Mouse (Mus musculus): ENCODE results near the gene Rpl22.

DNA sequence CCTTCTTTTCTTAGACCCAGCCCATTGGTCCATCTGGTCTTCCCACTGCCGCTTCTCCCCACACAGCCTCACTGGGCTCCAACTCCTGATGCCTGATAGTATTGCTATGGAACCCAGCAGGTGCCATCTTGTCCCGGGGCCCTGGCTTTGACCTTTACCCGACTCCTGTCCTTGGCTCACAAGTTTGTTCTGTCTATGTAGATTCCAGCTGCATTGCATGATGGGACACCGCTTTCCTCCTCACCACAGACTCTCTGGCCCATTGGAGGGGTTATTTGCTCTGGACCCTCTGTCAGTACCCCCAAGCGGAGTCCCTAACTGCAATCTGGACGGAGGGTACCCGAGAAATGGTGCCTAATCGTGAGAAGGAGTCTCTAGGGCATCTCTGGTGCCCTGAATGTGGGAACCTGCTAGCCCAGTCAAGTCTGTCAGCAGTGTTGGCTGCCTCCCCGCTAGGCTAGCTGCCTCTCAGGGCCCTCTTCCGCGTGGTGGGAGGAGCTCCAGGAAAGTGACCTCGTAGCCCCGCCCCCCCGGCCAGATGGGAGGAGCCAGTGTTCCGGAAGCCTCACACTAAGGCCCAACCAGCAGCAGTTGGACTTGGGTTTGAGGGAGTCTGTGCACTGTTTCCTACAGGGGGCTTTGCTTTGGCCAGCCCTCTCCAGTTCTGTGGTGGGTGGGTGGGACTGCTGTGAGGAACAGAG lies 15.2 kb downstream of the Rpl22 start:
- no peak for TF ChIP-seq CTCF (IDR thresholded peaks at IDR 0.05; ENCODE audit: control insufficient read depth, insufficient read depth, insufficient read length)
- no peak for TF ChIP-seq MYOG (IDR thresholded peaks at IDR 0.05; ENCODE audit: control insufficient read depth, extremely low read depth, insufficient read length)
- TF ChIP-seq USF1 (IDR thresholded peaks at IDR 0.05; ENCODE audit: low read depth): no peak
- no peak for TF ChIP-seq MAX (IDR thresholded peaks at IDR 0.05)
- TF ChIP-seq CEBPB (IDR thresholded peaks at IDR 0.05; ENCODE audit: low read depth): no peak
